Mouse (Mus musculus): ENCODE measurements at regions not wholly inside any gene's neighbourhood (a gene's known extent, or its start where the extent isn't known, plus 50 kb on each side); places are given as distances from the start of the nearest gene placed in this dataset.

GRCm38 (mm10) chr16:24296790-24297189, 96.5 kb upstream of the Lpp start:
- H3K36me3 ChIP-seq (ENCODE audit: control insufficient read depth, insufficient read depth, low read length): no peaks in the 10 kb centered on the region

GRCm38 (mm10) chr16:24295626-24296440, 97.5 kb upstream of the Lpp start:
- 94% methylated on average over 7 of the region's 7 CpGs for WGBS
- TF ChIP-seq POLR2A (IDR thresholded peaks at IDR 0.05; ENCODE audit: control insufficient read depth, extremely low read depth, insufficient read depth, low read length, poor library complexity) (no peak), CTCF (IDR thresholded peaks at IDR 0.05; ENCODE audit: borderline replicate concordance, control insufficient read depth, extremely low read depth, insufficient read depth, low read length, poor library complexity) (no peak)

More at GRCm38 (mm10) chr16:24296790-24297189, 96.5 kb upstream of the Lpp start:
- no peaks in the 10 kb centered on the region for H3K27me3 ChIP-seq (ENCODE audit: control insufficient read depth, insufficient read depth, low read length)
- WGBS: 82% methylated on average over 3 of the region's 3 CpGs
- TF ChIP-seq POLR2A (IDR thresholded peaks at IDR 0.05; ENCODE audit: control insufficient read depth, extremely low read depth, insufficient read depth, low read length, poor library complexity) (no peak), CTCF (IDR thresholded peaks at IDR 0.05; ENCODE audit: borderline replicate concordance, control insufficient read depth, extremely low read depth, insufficient read depth, low read length, poor library complexity) (no peak)
- no peak for DNase-seq
- H3K27ac ChIP-seq (ENCODE audit: control insufficient read depth, insufficient read depth, low read length): no peak overlapping the region
- H3K4me1 ChIP-seq (replicated peaks; ENCODE audit: control insufficient read depth, insufficient read depth, low read length): peaks cover 5% of the 10 kb centered on the region
- H3K4me3 ChIP-seq (ENCODE audit: control insufficient read depth, insufficient read depth, low read length): no peak overlapping the region

GRCm38 (mm10) chr16:24284215-24284614, 109.1 kb upstream of the Lpp start:
- DNase-seq: no peak
- TF ChIP-seq POLR2A (IDR thresholded peaks at IDR 0.05; ENCODE audit: control insufficient read depth, extremely low read depth, insufficient read depth, low read length, poor library complexity) (no peak), CTCF (IDR thresholded peaks at IDR 0.05; ENCODE audit: borderline replicate concordance, control insufficient read depth, extremely low read depth, insufficient read depth, low read length, poor library complexity) (no peak)
- Histone ChIP-seq H3K27ac (ENCODE audit: control insufficient read depth, insufficient read depth, low read length) (no peak overlapping the region), H3K4me3 (ENCODE audit: control insufficient read depth, insufficient read depth, low read length) (no peak overlapping the region), H3K36me3 (ENCODE audit: control insufficient read depth, insufficient read depth, low read length) (no peaks in the 10 kb centered on the region), H3K27me3 (ENCODE audit: control insufficient read depth, insufficient read depth, low read length) (no peaks in the 10 kb centered on the region), H3K4me1 (replicated peaks; ENCODE audit: control insufficient read depth, insufficient read depth, low read length) (peaks cover 6% of the 10 kb centered on the region)
- 87% methylated on average over 3 of the region's 3 CpGs for WGBS

More at GRCm38 (mm10) chr16:24295626-24296440, 97.5 kb upstream of the Lpp start:
- peaks cover 5% of the 10 kb centered on the region for H3K4me1 ChIP-seq (replicated peaks; ENCODE audit: control insufficient read depth, insufficient read depth, low read length)
- no peak overlapping the region for H3K4me3 ChIP-seq (ENCODE audit: control insufficient read depth, insufficient read depth, low read length)
- no peak overlapping the region for H3K27ac ChIP-seq (ENCODE audit: control insufficient read depth, insufficient read depth, low read length)
- no peaks in the 10 kb centered on the region for H3K27me3 ChIP-seq (ENCODE audit: control insufficient read depth, insufficient read depth, low read length)
- no peaks in the 10 kb centered on the region for H3K36me3 ChIP-seq (ENCODE audit: control insufficient read depth, insufficient read depth, low read length)
- no peak for DNase-seq

GRCm38 (mm10) chr16:24282194-24282683, 111.1 kb upstream of the Lpp start:
- H3K4me1 ChIP-seq (replicated peaks; ENCODE audit: control insufficient read depth, insufficient read depth, low read length): peaks cover 6% of the 10 kb centered on the region
- H3K27ac ChIP-seq (ENCODE audit: control insufficient read depth, insufficient read depth, low read length): no peak overlapping the region
- H3K36me3 ChIP-seq (ENCODE audit: control insufficient read depth, insufficient read depth, low read length): no peaks in the 10 kb centered on the region
- TF ChIP-seq POLR2A (IDR thresholded peaks at IDR 0.05; ENCODE audit: control insufficient read depth, extremely low read depth, insufficient read depth, low read length, poor library complexity) (no peak), CTCF (IDR thresholded peaks at IDR 0.05; ENCODE audit: borderline replicate concordance, control insufficient read depth, extremely low read depth, insufficient read depth, low read length, poor library complexity) (no peak)
- no peak overlapping the region for H3K4me3 ChIP-seq (ENCODE audit: control insufficient read depth, insufficient read depth, low read length)
- DNase-seq: no peak
- no peaks in the 10 kb centered on the region for H3K27me3 ChIP-seq (ENCODE audit: control insufficient read depth, insufficient read depth, low read length)
- WGBS: 85% methylated on average over 6 of the region's 6 CpGs

GRCm38 (mm10) chr16:24281561-24281960, 111.7 kb upstream of the Lpp start:
- H3K27ac ChIP-seq (ENCODE audit: control insufficient read depth, insufficient read depth, low read length): no peak overlapping the region
- 97% methylated on average over 5 of the region's 5 CpGs for WGBS
- TF ChIP-seq POLR2A (IDR thresholded peaks at IDR 0.05; ENCODE audit: control insufficient read depth, extremely low read depth, insufficient read depth, low read length, poor library complexity) (no peak), CTCF (IDR thresholded peaks at IDR 0.05; ENCODE audit: borderline replicate concordance, control insufficient read depth, extremely low read depth, insufficient read depth, low read length, poor library complexity) (no peak)

GRCm38 (mm10) chr16:24277857-24278256, 115.5 kb upstream of the Lpp start:
- peaks cover 10% of the 10 kb centered on the region for H3K4me1 ChIP-seq (replicated peaks; ENCODE audit: control insufficient read depth, insufficient read depth, low read length)
- H3K27ac ChIP-seq (ENCODE audit: control insufficient read depth, insufficient read depth, low read length): no peak overlapping the region
- H3K27me3 ChIP-seq (ENCODE audit: control insufficient read depth, insufficient read depth, low read length): no peaks in the 10 kb centered on the region
- H3K4me3 ChIP-seq (ENCODE audit: control insufficient read depth, insufficient read depth, low read length): no peak overlapping the region
- TF ChIP-seq CTCF (IDR thresholded peaks at IDR 0.05; ENCODE audit: borderline replicate concordance, control insufficient read depth, extremely low read depth, insufficient read depth, low read length, poor library complexity) (no peak), POLR2A (IDR thresholded peaks at IDR 0.05; ENCODE audit: control insufficient read depth, extremely low read depth, insufficient read depth, low read length, poor library complexity) (no peak)
- WGBS: 96% methylated on average over 7 of the region's 7 CpGs
- no peak for DNase-seq
- no peaks in the 10 kb centered on the region for H3K36me3 ChIP-seq (ENCODE audit: control insufficient read depth, insufficient read depth, low read length)

More at GRCm38 (mm10) chr16:24281561-24281960, 111.7 kb upstream of the Lpp start:
- no peak overlapping the region for H3K4me3 ChIP-seq (ENCODE audit: control insufficient read depth, insufficient read depth, low read length)
- peaks cover 6% of the 10 kb centered on the region for H3K4me1 ChIP-seq (replicated peaks; ENCODE audit: control insufficient read depth, insufficient read depth, low read length)
- no peaks in the 10 kb centered on the region for H3K36me3 ChIP-seq (ENCODE audit: control insufficient read depth, insufficient read depth, low read length)
- DNase-seq: no peak
- H3K27me3 ChIP-seq (ENCODE audit: control insufficient read depth, insufficient read depth, low read length): no peaks in the 10 kb centered on the region
